ENCODE assay signal across 13 mouse cellular contexts in genomic region chr4:148121362-148121761, GRCm38 (mm10). TPM values are rescaled to one million over a fixed set of nuclear protein-coding genes. Genes with fewer than 3 reads are reported as not detected.
DNase-seq lines count a peak whose midpoint lies in the region; ATAC-seq and TF ChIP-seq lines count a peak whose summit lies in the region.
"Had no signal": no experiment of that assay in that cellular context is flagged by ENCODE, and none has a peak within 500 bp of the region (broad histone marks: within the 10 kb centered on the region; RNA-seq: fewer than 3 reads in every experiment).

No protein-coding gene starts in this region.

- no peaks in the 10 kb centered on the region; the same call in 1 of the 2 replicates for H3K9me3 ChIP-seq in midbrain, embryonic 12.5 days
- H3K9me3 ChIP-seq in midbrain, embryonic 10.5 days (replicated peaks), result peaks cover 6% of the 10 kb centered on the region; the same call in 1 of the 2 replicates
- H3K9me3 ChIP-seq: limb, embryonic 15.5 days had no signal

- no peak overlapping the region for H3K27ac ChIP-seq in cerebellum, adult 2 months (ENCODE audit: insufficient read depth, low read length)
- H3K27ac ChIP-seq in midbrain, embryonic 12.5 days (replicated peaks), result 0 out of 2 replicates have a peak overlapping the region, but pooled peaks have one; percentile 72
- no peak overlapping the region for H3K27ac ChIP-seq in midbrain, embryonic 10.5 days (replicated peaks)
- H3K27ac ChIP-seq in kidney, adult 2 months (ENCODE audit: insufficient read depth, low read depth, low read length), result no peak overlapping the region
- H3K27ac ChIP-seq: limb, embryonic 15.5 days; macrophage had no signal

- WGBS in cerebellum, adult 2 months, result 17% methylated on average over 4 of the region's 4 CpGs
- 82% methylated on average over 4 of the region's 4 CpGs for WGBS in midbrain, embryonic 12.5 days
- 80% methylated on average over 4 of the region's 4 CpGs for WGBS in midbrain, embryonic 10.5 days
- WGBS in kidney, adult 2 months, result 76% methylated on average over 4 of the region's 4 CpGs

- H3K4me1 ChIP-seq in cerebellum, adult 2 months (ENCODE audit: control insufficient read depth, insufficient read depth, low read length), result peaks cover 12% of the 10 kb centered on the region
- peaks cover 28% of the 10 kb centered on the region for H3K4me1 ChIP-seq in midbrain, embryonic 12.5 days
- H3K4me1 ChIP-seq in midbrain, embryonic 10.5 days, result peaks cover 21% of the 10 kb centered on the region
- H3K4me1 ChIP-seq in kidney, adult 2 months (ENCODE audit: control insufficient read depth, insufficient read depth, low read length), result no peaks in the 10 kb centered on the region
- H3K4me1 ChIP-seq: heart, embryonic 12.5 days had no signal

- DNase-seq in cerebellum, adult 2 months, result peak; percentile 56 to 72
- DNase-seq in cerebellum, adult 8-10 months, result no peak
- DNase-seq in midbrain, embryonic 10.5 days (ENCODE audit: low spot score), result no peak
- peak; percentile 94 for DNase-seq in layer of hippocampus, postnatal 10 days (ENCODE audit: low spot score in 2 of 2)
- DNase-seq in right cerebral cortex, postnatal 14 days, result peak; percentile 74
- no peak for DNase-seq in kidney, adult 2 months

- no peak for ATAC-seq in midbrain, embryonic 12.5 days (ENCODE audit: low FRiP score, low read depth)
- ATAC-seq in megakaryocyte-erythroid progenitor cell, adult 5-6 weeks (replicated peaks; ENCODE audit: low FRiP score, low TSS enrichment, poor library complexity, severe bottlenecking), result no peak
- ATAC-seq: intestine, postnatal 0 days had no signal

- no peaks in the 10 kb centered on the region for H3K36me3 ChIP-seq in midbrain, embryonic 12.5 days
- H3K36me3 ChIP-seq in midbrain, embryonic 10.5 days, result peaks cover 25% of the 10 kb centered on the region; the same call in 1 of the 2 replicates
- H3K36me3 ChIP-seq in kidney, adult 2 months (ENCODE audit: control insufficient read depth, insufficient read depth, low read length), result no peaks in the 10 kb centered on the region
- H3K36me3 ChIP-seq: G1E; heart, embryonic 12.5 days; limb, embryonic 15.5 days had no signal

- no peak overlapping the region for H3K4me2 ChIP-seq in midbrain, embryonic 12.5 days (replicated peaks)
- H3K4me2 ChIP-seq: heart, embryonic 12.5 days; limb, embryonic 15.5 days had no signal

- H3K27me3 ChIP-seq in cerebellum, adult 2 months (ENCODE audit: control insufficient read depth, insufficient read depth, low read length), result no peaks in the 10 kb centered on the region
- no peaks in the 10 kb centered on the region for H3K27me3 ChIP-seq in midbrain, embryonic 12.5 days
- H3K27me3 ChIP-seq in midbrain, embryonic 10.5 days (ENCODE audit: low read depth, poor library complexity, severe bottlenecking), result peaks cover 4% of the 10 kb centered on the region; the same call in 1 of the 2 replicates
- no peaks in the 10 kb centered on the region for H3K27me3 ChIP-seq in kidney, adult 2 months (replicated peaks; ENCODE audit: control insufficient read depth, insufficient read depth, low read length)
- H3K27me3 ChIP-seq: limb, embryonic 15.5 days had no signal

- TF ChIP-seq POLR2A in cerebellum, adult 2 months (IDR thresholded peaks at IDR 0.05; ENCODE audit: borderline replicate concordance, insufficient read depth, low read length), result no peak
- TF ChIP-seq POLR2A in kidney, adult 2 months (IDR thresholded peaks at IDR 0.05; ENCODE audit: low read depth, low read length), result no peak

- no peak overlapping the region for H3K9ac ChIP-seq in midbrain, embryonic 12.5 days (replicated peaks)
- H3K9ac ChIP-seq: heart, embryonic 12.5 days; limb, embryonic 15.5 days had no signal

- TF ChIP-seq CTCF in cerebellum, adult 2 months (IDR thresholded peaks at IDR 0.05; ENCODE audit: borderline replicate concordance, insufficient read depth, low read depth, low read length), result no peak
- no peak for TF ChIP-seq CTCF in kidney, adult 2 months (conservative IDR thresholded peaks at IDR 0.05; ENCODE audit: insufficient read depth, insufficient read length, low read depth, low read length)

- no peak overlapping the region for H3K4me3 ChIP-seq in cerebellum, adult 2 months (replicated peaks; ENCODE audit: insufficient read depth, low read depth, low read length)
- no peak overlapping the region for H3K4me3 ChIP-seq in midbrain, embryonic 12.5 days
- no peak overlapping the region for H3K4me3 ChIP-seq in midbrain, embryonic 10.5 days
- H3K4me3 ChIP-seq in kidney, adult 2 months (ENCODE audit: insufficient read depth, low read depth, low read length), result no peak overlapping the region
- H3K4me3 ChIP-seq: heart, embryonic 12.5 days; limb, embryonic 15.5 days had no signal

RNA-seq across cellular contexts. Expression of gene Mad2l2, which starts 8.8 kb away (rescaled TPM):
- polyA plus RNA-seq in cerebellum, adult 2 months (2012; rRNA removed), result 31.8 and 36.0 TPM in 2 replicates
- 94.7 and 95.2 TPM in 2 replicates for polyA plus RNA-seq in midbrain, embryonic 12.5 days (2016; fragmentation: Nextera tagmentation; extraction: Ambion mirVana)
- 72.6 and 85.2 TPM in 2 replicates for polyA plus RNA-seq in midbrain, embryonic 10.5 days (2016; fragmentation: Nextera tagmentation; extraction: Ambion mirVana)
- total RNA-seq in layer of hippocampus, postnatal 10 days (2021), result 10 to 100 TPM; 24.1 to 26.5 TPM
- total RNA-seq in megakaryocyte-erythroid progenitor cell, adult 5-6 weeks (2014; fragmentation: Nextera tagmentation), result 25.1 and 28.9 TPM in 2 replicates
- total RNA-seq in megakaryocyte-erythroid progenitor cell, adult 5-6 weeks (2017), result 5.8 and 10.9 TPM in 2 replicates
- polyA plus RNA-seq in kidney, adult 2 months (2012; rRNA removed), result 22.8 and 25.5 TPM in 2 replicates

RNA-seq across cellular contexts. Expression of gene Draxin, which starts 9.1 kb away (rescaled TPM):
- 0.30 and 0.33 TPM in 2 replicates for polyA plus RNA-seq in cerebellum, adult 2 months (2012; rRNA removed)
- polyA plus RNA-seq in midbrain, embryonic 12.5 days (2016; fragmentation: Nextera tagmentation; extraction: Ambion mirVana), result 16.7 and 16.8 TPM in 2 replicates
- 5.3 and 7.5 TPM in 2 replicates for polyA plus RNA-seq in midbrain, embryonic 10.5 days (2016; fragmentation: Nextera tagmentation; extraction: Ambion mirVana)
- 10 to 100 TPM in 1 of 2 experiments, 1 to 10 TPM in 1; 9.9 to 10.8 TPM for total RNA-seq in layer of hippocampus, postnatal 10 days (2021)
- total RNA-seq in megakaryocyte-erythroid progenitor cell, adult 5-6 weeks (2014; fragmentation: Nextera tagmentation), result not detected in 2 replicates
- total RNA-seq in megakaryocyte-erythroid progenitor cell, adult 5-6 weeks (2017), result not detected in 2 replicates
- 0.03 and 0.11 TPM in 2 replicates for polyA plus RNA-seq in kidney, adult 2 months (2012; rRNA removed)
- polyA plus RNA-seq: G1E, macrophage had no signal

RNA-seq across cellular contexts. Expression of gene Fbxo6, which starts 30.6 kb away (rescaled TPM):
- 34.0 and 38.7 TPM in 2 replicates for polyA plus RNA-seq in cerebellum, adult 2 months (2012; rRNA removed)
- 14.6 and 17.1 TPM in 2 replicates for polyA plus RNA-seq in midbrain, embryonic 12.5 days (2016; fragmentation: Nextera tagmentation; extraction: Ambion mirVana)
- 11.4 and 13.0 TPM in 2 replicates for polyA plus RNA-seq in midbrain, embryonic 10.5 days (2016; fragmentation: Nextera tagmentation; extraction: Ambion mirVana)
- 10 to 100 TPM; 22.6 to 26.3 TPM for total RNA-seq in layer of hippocampus, postnatal 10 days (2021)
- 19.7 and 25.6 TPM in 2 replicates for total RNA-seq in megakaryocyte-erythroid progenitor cell, adult 5-6 weeks (2014; fragmentation: Nextera tagmentation)
- 10.5 and 12.7 TPM in 2 replicates for total RNA-seq in megakaryocyte-erythroid progenitor cell, adult 5-6 weeks (2017)
- polyA plus RNA-seq in kidney, adult 2 months (2012; rRNA removed), result 58.2 and 63.4 TPM in 2 replicates

RNA-seq across cellular contexts. Expression of gene Agtrap, which starts 33.5 kb away (rescaled TPM):
- polyA plus RNA-seq in cerebellum, adult 2 months (2012; rRNA removed), result 9.8 and 10.2 TPM in 2 replicates
- 11.2 and 11.9 TPM in 2 replicates for polyA plus RNA-seq in midbrain, embryonic 12.5 days (2016; fragmentation: Nextera tagmentation; extraction: Ambion mirVana)
- 16.4 and 17.4 TPM in 2 replicates for polyA plus RNA-seq in midbrain, embryonic 10.5 days (2016; fragmentation: Nextera tagmentation; extraction: Ambion mirVana)
- 1 to 10 TPM; 5.5 to 7.3 TPM for total RNA-seq in layer of hippocampus, postnatal 10 days (2021)
- 15.4 and 26.3 TPM in 2 replicates for total RNA-seq in megakaryocyte-erythroid progenitor cell, adult 5-6 weeks (2014; fragmentation: Nextera tagmentation)
- total RNA-seq in megakaryocyte-erythroid progenitor cell, adult 5-6 weeks (2017), result 11.6 and 20.4 TPM in 2 replicates
- polyA plus RNA-seq in kidney, adult 2 months (2012; rRNA removed), result 111 and 119 TPM in 2 replicates

RNA-seq across cellular contexts. Expression of gene Fbxo44, which starts 38.9 kb away (rescaled TPM):
- 226 and 240 TPM in 2 replicates for polyA plus RNA-seq in cerebellum, adult 2 months (2012; rRNA removed)
- polyA plus RNA-seq in midbrain, embryonic 12.5 days (2016; fragmentation: Nextera tagmentation; extraction: Ambion mirVana), result 77.4 and 79.8 TPM in 2 replicates
- 39.6 and 58.5 TPM in 2 replicates for polyA plus RNA-seq in midbrain, embryonic 10.5 days (2016; fragmentation: Nextera tagmentation; extraction: Ambion mirVana)
- 10 to 100 TPM; 86.6 to 87.7 TPM for total RNA-seq in layer of hippocampus, postnatal 10 days (2021)
- total RNA-seq in megakaryocyte-erythroid progenitor cell, adult 5-6 weeks (2014; fragmentation: Nextera tagmentation), result 6.0 and 6.6 TPM in 2 replicates
- 4.1 and 5.5 TPM in 2 replicates for total RNA-seq in megakaryocyte-erythroid progenitor cell, adult 5-6 weeks (2017)
- polyA plus RNA-seq in kidney, adult 2 months (2012; rRNA removed), result 29.8 and 45.7 TPM in 2 replicates

Comparison
In these comparisons a context has a peak if more than half of its experiments do, and no peak if none do; other contexts are left out.
1. DNase-seq: peak in cerebellum, adult 2 months (2 of 2), layer of hippocampus, postnatal 10 days (2 of 2) and right cerebral cortex, postnatal 14 days (single experiment); none in cerebellum, adult 8-10 months (single experiment), midbrain, embryonic 10.5 days (single experiment) and kidney, adult 2 months (single experiment).